Mouse (Mus musculus): ENCODE data around the gene Zfp385c.

- no peak for TF ChIP-seq CTCF (IDR thresholded peaks at IDR 0.05)
- no peak for TF ChIP-seq POLR2A (IDR thresholded peaks at IDR 0.05; ENCODE audit: insufficient read depth, low read depth, low read length)
- TF ChIP-seq EP300 (IDR thresholded peaks at IDR 0.05; ENCODE audit: insufficient read depth, low read depth, low read length): no peak
Measured at GRCm38 (mm10) chr11:100634530-100634929, 57.7 kb downstream of the Zfp385c start.

Data from heart, adult 2 months (tissue).